Mouse (Mus musculus): Measurements from ENCODE around the gene Stx2.

GRCm38 (mm10) chr5:129000706-129001468, 7.5 kb downstream of the Stx2 start:
- no peak for TF ChIP-seq CTCF (IDR thresholded peaks at IDR 0.05)
- TF ChIP-seq EP300 (IDR thresholded peaks at IDR 0.05) = no peak

Data from lung, postnatal 0 days (tissue).